Mouse (Mus musculus) testis, adult 2 months (tissue): Measurements from ENCODE around the gene Rhou.

Source experiments
- CTCF ChIP-seq: fragments of 200-500 bp; IDR thresholded peaks from 2 replicates; pipeline ENCODE4 v1.5.1; 2012; ENCODE audit warnings: low read depth, mild to moderate bottlenecking, inconsistent platforms, low read length, moderate library complexity; ENCODE audit not compliant: control insufficient read depth, insufficient read depth, insufficient replicate concordance
- POLR2A ChIP-seq: fragments of 200-500 bp; IDR thresholded peaks from 2 replicates; pipeline ENCODE4 v1.6.1; 2012; ENCODE audit warnings: low read depth, mild to moderate bottlenecking, inconsistent platforms, low read length, moderate library complexity; ENCODE audit not compliant: control insufficient read depth

DNA sequence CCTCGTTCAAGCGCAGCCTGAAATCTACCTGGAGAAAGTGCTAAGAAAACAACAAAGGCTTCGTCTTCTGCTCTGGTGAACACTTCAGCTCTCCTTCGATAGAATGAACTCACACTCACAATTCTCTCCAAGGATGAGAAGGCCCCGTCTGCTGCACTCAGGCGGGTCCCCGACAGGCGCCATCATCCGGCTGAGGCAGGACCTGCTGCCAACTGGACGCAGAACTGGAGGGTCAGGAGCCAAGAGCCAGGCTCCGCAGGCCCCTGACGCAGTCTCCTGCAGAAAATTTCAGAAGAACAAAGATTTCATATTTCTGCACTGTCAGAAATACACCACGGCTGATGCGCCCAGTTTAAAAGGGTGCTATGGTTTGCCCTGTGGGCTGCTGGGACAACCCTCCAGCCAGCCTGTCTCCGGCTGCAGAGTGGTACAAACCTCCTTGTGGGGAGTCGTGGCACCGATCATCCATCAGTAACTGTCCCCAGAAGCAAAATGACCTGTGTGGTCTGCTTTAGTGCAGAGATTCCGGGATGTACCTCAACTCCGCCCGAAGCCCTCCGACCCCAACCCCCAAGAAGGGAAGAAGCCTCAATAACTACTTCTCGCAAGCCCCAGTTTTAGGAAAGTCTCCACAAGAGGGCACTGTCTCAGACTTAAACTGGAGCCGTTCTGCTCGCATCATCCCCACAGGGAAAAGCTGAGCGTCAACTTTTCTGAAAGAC is 10.2 kb upstream of the Rhou start:
- TF ChIP-seq CTCF = no peak
- TF ChIP-seq POLR2A = no peak
